Mouse (Mus musculus) ovary, adult 18-20 months (tissue): Measurements from ENCODE around the gene Rrp36.
A peak's percentile ranks its signal among the peaks of the same experiment; 100 is the strongest.

ENCODE experiments used
- DNase-seq: peaks from one replicate; pipeline ENCODE4 v3.0.0; 2022; ENCODE audit warnings: low spot score, mixed read lengths

Rrp36 gene

GRCm38 (mm10) chr17:46685913-46686312 is 11.8 kb upstream of the Rrp36 start:
- DNase-seq = no peak

- DNase-seq = no peak
These were observed 8.7 kb upstream of the Rrp36 start for GRCm38 (mm10) chr17:46682654-46683389.

- DNase-seq = no peak
These were observed 7.4 kb upstream of the Rrp36 start for GRCm38 (mm10) chr17:46681466-46682118.

- peak; percentile 98 for DNase-seq
These were observed 6.7 kb upstream of the Rrp36 start, which contains the start of gene Klhdc3 for GRCm38 (mm10) chr17:46680760-46681373. Gene Klhdc3 (minus strand): TSS chr17:46680914.

- DNase-seq = no peak
These were observed 5.9 kb upstream of the Rrp36 start for GRCm38 (mm10) chr17:46679843-46680759.

GRCm38 (mm10) chr17:46678911-46679310 is 4.8 kb upstream of the Rrp36 start:
- no peak for DNase-seq

GRCm38 (mm10) chr17:46678416-46678815 is 4.3 kb upstream of the Rrp36 start, which contains the start of gene Mea1:
Gene Mea1 (plus strand): TSS chr17:46678793.
- DNase-seq = no peak

GRCm38 (mm10) chr17:46674530-46675283 is 555 bp upstream of the Rrp36 start:
- no peak for DNase-seq

GRCm38 (mm10) chr17:46669911-46670310 is 4.2 kb downstream of the Rrp36 start:
- no peak for DNase-seq

- DNase-seq = no peak
These were observed 6.4 kb downstream of the Rrp36 start for GRCm38 (mm10) chr17:46667712-46668111.

- DNase-seq = no peak
These were observed 11.4 kb downstream of the Rrp36 start for GRCm38 (mm10) chr17:46662730-46663129.

GRCm38 (mm10) chr17:46661981-46662380 is 12.2 kb downstream of the Rrp36 start:
- DNase-seq = no peak

GRCm38 (mm10) chr17:46661351-46661750 is 12.8 kb downstream of the Rrp36 start:
- DNase-seq = no peak

GRCm38 (mm10) chr17:46656054-46656453 is 18.1 kb downstream of the Rrp36 start:
- no peak for DNase-seq

- no peak for DNase-seq
These were observed 22.2 kb downstream of the Rrp36 start for GRCm38 (mm10) chr17:46651755-46652547.

- DNase-seq = no peak
These were observed 22.9 kb downstream of the Rrp36 start for GRCm38 (mm10) chr17:46651292-46651691.

- DNase-seq = peak; percentile 92
These were observed 23.7 kb downstream of the Rrp36 start, which contains the start of gene Cul7 for GRCm38 (mm10) chr17:46650232-46651031. Gene Cul7 (plus strand): TSS chr17:46650337.

- no peak for DNase-seq
These were observed 24.3 kb downstream of the Rrp36 start for GRCm38 (mm10) chr17:46649811-46650210.

GRCm38 (mm10) chr17:46648436-46648835 is 25.7 kb downstream of the Rrp36 start:
- no peak for DNase-seq
